Mouse (Mus musculus) limb, embryonic 14.5 days (tissue): ENCODE data around the gene Reep6. TPM values are rescaled to one million over a fixed set of nuclear protein-coding genes. Genes with fewer than 3 reads are reported as not detected.
A peak's percentile ranks its signal among the peaks of the same experiment; 100 is the strongest.

Experiments used
- ATAC-seq: fragments of 200-750 bp; cut with Nextera tagmentation; 2 replicates; pipeline ENCODE4 v1.8.0; 2017; ENCODE audit warnings: low read depth, moderate number of reproducible peaks, moderate TSS enrichment; ENCODE audit not compliant: low FRiP score
- DNase-seq: peaks from one replicate; pipeline ENCODE4 v3.0.0-alpha.2; 2015; ENCODE audit warnings: low spot score
- H3K27ac ChIP-seq: fragments of 300-500 bp; sonication (generic); replicated peaks from 2 replicates; pipeline ENCODE4 v1.5.1; 2014; ENCODE audit warnings: low read depth, mild to moderate bottlenecking, low read length, moderate library complexity, mixed read lengths
- H3K27me3 ChIP-seq: fragments of 300-500 bp; sonication (generic); 2 replicates; pipeline ENCODE4 v1.6.1; 2014; ENCODE audit warnings: low read length, mixed read lengths; ENCODE audit not compliant: control insufficient read depth, insufficient read depth
- H3K36me3 ChIP-seq: fragments of 300-500 bp; sonication (generic); 2 replicates; pipeline ENCODE4 v1.6.1; 2014; ENCODE audit warnings: mild to moderate bottlenecking, low read length, moderate library complexity, mixed read lengths; ENCODE audit not compliant: control insufficient read depth, insufficient read depth
- H3K4me1 ChIP-seq: fragments of 300-500 bp; sonication (generic); 2 replicates; pipeline ENCODE4 v1.6.1; 2014; ENCODE audit warnings: antibody characterized with exemption, low read length, mixed read lengths; ENCODE audit not compliant: control insufficient read depth, insufficient read depth
- H3K4me2 ChIP-seq: fragments of 300-500 bp; sonication (generic); replicated peaks from 2 replicates; pipeline ENCODE4 v1.6.1; 2014; ENCODE audit warnings: low read depth, mild to moderate bottlenecking, low read length, moderate library complexity; ENCODE audit not compliant: severe bottlenecking
- H3K4me3 ChIP-seq: fragments of 300-500 bp; sonication (generic); replicated peaks from 2 replicates; pipeline ENCODE4 v1.5.1; 2014; ENCODE audit warnings: low read length
- H3K9ac ChIP-seq: fragments of 300-500 bp; sonication (generic); 2 replicates; pipeline ENCODE4 v1.6.1; 2014; ENCODE audit warnings: mild to moderate bottlenecking, low read depth, low read length, moderate library complexity; ENCODE audit not compliant: severe bottlenecking
- H3K9me3 ChIP-seq: fragments of 300-500 bp; sonication (generic); 2 replicates; pipeline ENCODE4 v1.6.1; 2016; ENCODE audit warnings: low read length; ENCODE audit not compliant: control insufficient read depth
- POLR2A ChIP-seq: fragments of 200-500 bp; IDR thresholded peaks from 2 replicates; pipeline ENCODE4 v1.8.0; 2012; ENCODE audit warnings: inconsistent platforms, mild to moderate bottlenecking, moderate library complexity, borderline replicate concordance; ENCODE audit not compliant: insufficient read depth, insufficient read length; ENCODE audit errors: extremely low read depth
- WGBS: fragments of 180-500 bp; shearing (Covaris S2); extraction: QIAGEN DNeasy Blood & Tissue Kit; methylation state at CpG from one replicate; pipeline ENCODE4 v1.1.7; 2014; 5-methylcytosine and 5-hydroxymethylcytosine counted together
- polyA plus RNA-seq, 2 experiments: library from polyadenylated mRNA; depleted of rRNA in 1 of 2; stranded (reverse) in 1 of 2; unstranded in 1 of 2; fragments of >200 nt; fragmentation: Nextera tagmentation in 1 of 2; extraction: Ambion mirVana in 1 of 2; gene quantifications; 2 replicates each; pipeline versions ENCODE4 v1.2.1 to v1.2.3; 2012 to 2014

The Reep6 gene
- polyA plus RNA-seq, 2 experiments = 3.9 to 10.5 TPM

DNA sequence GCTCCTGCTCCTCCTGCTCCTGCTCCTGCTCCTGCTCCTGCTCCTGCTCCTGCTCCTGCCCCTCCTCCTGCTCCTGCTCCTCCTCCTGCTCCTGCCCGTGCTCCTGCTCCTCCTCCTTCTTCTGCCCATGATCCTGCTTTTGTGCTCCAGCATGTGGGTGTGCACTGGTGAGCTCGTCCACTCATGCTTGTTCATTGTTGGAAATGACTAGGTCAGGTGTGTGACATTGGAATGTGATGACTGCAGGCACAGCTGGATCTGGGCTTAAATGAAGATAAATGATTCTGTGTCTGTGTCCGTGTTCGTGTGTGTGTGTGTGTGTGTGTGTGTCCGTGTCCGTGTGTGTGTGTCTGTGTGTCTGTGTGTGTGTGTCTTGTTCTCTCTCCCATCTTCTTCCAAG is 38.6 kb downstream of the Reep6 start:
- no peak for TF ChIP-seq POLR2A
- no peaks in the 10 kb centered on the region for H3K27me3 ChIP-seq

DNA sequence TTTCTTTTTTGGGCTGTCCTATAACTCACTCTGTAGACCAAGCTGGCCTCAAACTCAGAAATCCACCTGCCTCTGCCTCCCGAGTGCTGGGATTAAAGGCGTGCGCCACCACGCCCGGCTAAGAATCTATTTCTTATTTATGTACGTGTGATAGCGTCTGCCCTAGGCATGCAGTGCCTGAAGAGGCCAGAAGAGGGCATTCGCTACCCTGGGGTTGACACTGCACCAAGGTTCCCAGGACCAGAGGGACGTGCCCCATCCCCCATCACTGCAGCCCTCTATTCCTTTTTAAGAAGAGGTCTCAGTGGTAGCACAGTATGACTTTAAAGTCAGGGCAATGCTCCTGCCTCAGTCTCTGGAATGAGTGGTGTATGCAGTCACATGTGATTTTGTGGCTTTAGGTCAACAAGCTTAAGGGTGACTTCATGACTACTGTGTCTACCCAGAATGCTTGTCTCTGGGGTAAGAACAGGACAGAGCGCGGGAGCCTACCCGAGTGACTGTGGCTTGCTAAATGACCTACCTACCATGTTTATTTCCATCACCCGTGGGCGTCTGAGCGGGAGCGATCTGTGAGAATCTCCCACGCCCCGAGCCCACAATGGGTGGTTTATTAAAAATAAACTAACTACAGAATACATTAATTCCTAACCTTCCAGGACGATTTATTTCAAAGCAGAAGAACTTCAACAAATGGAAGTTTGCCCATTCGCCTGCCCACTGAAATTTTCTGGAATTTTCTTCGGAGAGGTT is 40.4 kb downstream of the Reep6 start:
- TF ChIP-seq POLR2A = no peak
- Histone ChIP-seq H3K36me3 (no peaks in the 10 kb centered on the region), H3K4me1 (peaks cover 7% of the 10 kb centered on the region), H3K4me2 (no peak overlapping the region), H3K27ac (no peak overlapping the region), H3K27me3 (no peaks in the 10 kb centered on the region), H3K4me3 (no peak overlapping the region), H3K9me3 (no peaks in the 10 kb centered on the region), H3K9ac (no peak overlapping the region)
- 83% methylated on average over 21 of the region's 21 CpGs for WGBS
- ATAC-seq (no peak), DNase-seq (no peak)

More for the DNA sequence above, 38.6 kb downstream of the Reep6 start:
- 89% methylated on average over 6 of the region's 6 CpGs for WGBS
- Histone ChIP-seq H3K4me2 (no peak overlapping the region), H3K27ac (no peak overlapping the region), H3K9me3 (no peaks in the 10 kb centered on the region), H3K9ac (no peak overlapping the region), H3K4me1 (peaks cover 7% of the 10 kb centered on the region), H3K36me3 (no peaks in the 10 kb centered on the region), H3K4me3 (no peak overlapping the region)
- no peak for ATAC-seq
- DNase-seq = no peak

DNA sequence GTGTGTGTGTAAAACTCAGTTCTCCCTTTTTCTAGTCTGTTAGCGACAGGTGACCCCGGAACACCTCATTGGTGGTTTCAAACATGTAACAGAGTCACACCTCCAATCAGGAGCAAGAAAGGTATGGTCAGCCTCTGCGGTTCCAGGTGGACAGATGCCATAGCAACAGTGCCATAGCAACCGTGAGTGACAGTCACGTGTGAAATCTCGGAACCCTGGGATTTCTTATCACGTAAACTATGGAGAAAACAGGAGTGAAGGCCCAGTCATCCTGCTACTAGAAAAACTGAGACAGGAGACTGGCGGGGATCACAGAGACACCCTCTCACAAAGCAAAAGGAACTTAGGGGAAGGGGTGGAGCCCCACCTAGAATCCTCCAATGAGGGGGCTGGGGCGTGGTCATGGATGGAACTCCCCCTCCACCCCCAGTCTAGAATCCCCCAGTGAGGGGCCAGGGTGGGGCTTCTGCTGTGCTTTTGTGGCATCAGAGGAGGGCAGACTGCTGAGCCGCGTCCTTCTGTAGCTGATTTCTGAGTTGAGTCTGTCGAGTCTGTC is 41.7 kb downstream of the Reep6 start:
- H3K27ac ChIP-seq = no peak overlapping the region
- no peaks in the 10 kb centered on the region for H3K36me3 ChIP-seq
- peak; percentile 86 for ATAC-seq
- H3K4me1 ChIP-seq = peaks cover 7% of the 10 kb centered on the region
- peak; percentile 87 for DNase-seq
- no peaks in the 10 kb centered on the region for H3K9me3 ChIP-seq
- H3K4me2 ChIP-seq = peak overlapping the region; percentile 32
- peak overlapping the region; percentile 29 for H3K4me3 ChIP-seq
- no peak for TF ChIP-seq POLR2A
- H3K9ac ChIP-seq = 0 out of 2 replicates have a peak overlapping the region, but pooled peaks have one; percentile 0
- WGBS = 2% methylated on average over 12 of the region's 12 CpGs
- H3K27me3 ChIP-seq = no peaks in the 10 kb centered on the region

DNA sequence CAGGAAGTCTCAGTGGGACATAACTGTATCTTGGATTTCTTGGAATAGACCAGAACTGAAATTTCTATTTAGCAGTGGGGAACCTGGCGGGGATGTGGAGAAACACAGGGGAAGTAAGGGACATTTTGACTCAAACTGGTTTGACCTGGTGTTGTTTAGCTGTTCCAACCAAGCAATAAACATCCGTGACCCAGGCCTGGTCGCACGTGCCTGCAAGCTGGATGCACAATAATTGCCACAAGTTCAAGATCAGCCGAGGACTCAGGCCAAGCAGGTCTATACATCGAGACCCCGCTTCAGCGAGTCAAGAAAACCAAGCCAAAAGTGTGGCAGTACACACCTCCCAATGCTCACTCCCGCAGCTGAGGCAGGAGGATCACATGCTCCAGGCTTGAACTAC is 42.2 kb downstream of the Reep6 start:
- H3K36me3 ChIP-seq = no peaks in the 10 kb centered on the region
- H3K9me3 ChIP-seq = no peaks in the 10 kb centered on the region
- H3K9ac ChIP-seq = 0 out of 2 replicates have a peak overlapping the region, but pooled peaks have one; percentile 0
- H3K27ac ChIP-seq = no peak overlapping the region
- no peaks in the 10 kb centered on the region for H3K27me3 ChIP-seq
- ATAC-seq = no peak
- WGBS = 53% methylated on average over 9 of the region's 9 CpGs
- TF ChIP-seq POLR2A = no peak
- peaks cover 7% of the 10 kb centered on the region for H3K4me1 ChIP-seq
- H3K4me3 ChIP-seq = peak overlapping the region; percentile 29
- peak overlapping the region; percentile 32 for H3K4me2 ChIP-seq
- DNase-seq = no peak

DNA sequence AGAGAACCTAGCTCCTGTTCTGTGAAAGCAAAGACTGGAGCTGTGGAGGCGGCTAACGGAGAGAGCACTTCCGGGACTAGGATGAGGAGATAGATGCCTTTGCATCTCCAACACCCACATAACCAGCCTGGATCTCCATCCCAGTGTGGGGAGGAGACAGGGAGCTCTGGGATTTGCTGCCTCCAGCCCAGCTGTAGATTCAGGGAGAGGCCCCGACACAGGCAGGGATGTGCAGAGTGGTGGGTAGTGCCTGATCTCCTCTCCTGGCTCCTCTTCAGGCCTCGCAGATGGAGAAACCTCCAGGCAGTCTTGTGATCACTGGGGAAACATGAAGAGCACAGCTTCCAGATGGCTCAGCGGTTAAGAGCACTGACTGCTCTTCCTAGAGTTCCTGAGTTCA is 43.0 kb downstream of the Reep6 start:
- H3K27me3 ChIP-seq = no peaks in the 10 kb centered on the region
- H3K36me3 ChIP-seq = no peaks in the 10 kb centered on the region
- H3K9me3 ChIP-seq = no peaks in the 10 kb centered on the region
- 73% methylated on average over 6 of the region's 6 CpGs for WGBS
- DNase-seq (no peak), ATAC-seq (no peak)
- peaks cover 7% of the 10 kb centered on the region for H3K4me1 ChIP-seq
- TF ChIP-seq POLR2A = no peak
- H3K4me2 ChIP-seq = no peak overlapping the region
- no peak overlapping the region for H3K9ac ChIP-seq
- no peak overlapping the region for H3K27ac ChIP-seq
- H3K4me3 ChIP-seq = no peak overlapping the region
